Mouse (Mus musculus) lung, postnatal 14 days (tissue): ENCODE measurements around the gene Phf20.
A peak's percentile ranks its signal among the peaks of the same experiment; 100 is the strongest.
"Not testable (repeated sequence)": the region's sequence is repeated elsewhere in the genome, so short reads cannot be mapped to it uniquely, and the experiment has no call there.

ENCODE experiments used
- DNase-seq: peaks from one replicate; pipeline ENCODE4 v3.0.0; 2021

The Phf20 gene

DNA sequence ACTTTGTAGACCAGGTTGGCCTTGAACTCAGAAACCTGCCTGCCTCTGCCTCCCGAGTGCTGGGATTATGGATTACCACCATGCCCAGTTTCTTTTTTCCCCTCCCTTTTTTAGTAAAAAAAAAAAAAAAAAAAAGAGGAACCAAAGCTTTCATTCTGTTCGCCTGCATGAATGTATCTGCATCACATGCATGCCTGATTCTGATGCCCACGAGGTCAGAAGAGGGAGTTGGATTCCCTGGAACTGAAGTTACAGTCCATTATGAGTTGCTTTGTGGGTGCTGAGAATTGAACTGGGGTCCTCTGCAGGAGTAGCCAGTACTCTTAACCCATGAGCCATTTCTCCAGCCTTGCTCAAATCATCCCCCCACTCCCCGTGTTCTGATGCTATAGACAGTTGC, 5.2 kb downstream of the Phf20 start:
- DNase-seq, result no peak

DNA sequence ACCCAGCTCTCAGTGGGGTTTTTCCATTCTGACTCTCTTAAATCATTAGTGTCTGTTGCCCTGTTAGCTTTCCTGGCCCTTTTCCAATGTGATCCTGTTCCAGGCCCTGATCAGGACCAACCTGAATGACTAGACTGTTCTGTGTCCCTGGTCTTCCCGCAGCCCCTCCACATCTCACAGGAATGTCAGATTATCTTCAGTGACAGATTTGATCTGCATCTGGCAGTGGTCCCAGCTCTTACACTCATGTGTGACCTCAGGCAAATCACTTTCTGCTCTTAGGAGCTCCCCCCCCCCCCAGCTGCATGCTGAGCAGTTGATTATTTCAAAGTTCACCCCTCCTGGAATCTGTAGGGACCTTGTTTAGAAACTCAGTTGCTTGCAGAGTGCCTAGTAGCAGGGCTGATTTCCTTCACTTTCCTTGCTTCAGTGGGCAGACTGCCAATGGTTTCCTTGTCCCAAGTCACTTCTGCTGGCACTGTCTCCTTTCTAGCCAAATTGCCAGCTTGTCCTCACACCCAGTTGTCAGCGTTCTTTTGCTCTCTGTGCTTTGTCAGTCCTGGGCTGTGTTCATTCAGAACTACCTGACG, 6.7 kb downstream of the Phf20 start:
- peak; percentile 66 for DNase-seq

GRCm38 (mm10) chr2:156203917-156204316, 7.7 kb downstream of the Phf20 start:
- no peak for DNase-seq

DNA sequence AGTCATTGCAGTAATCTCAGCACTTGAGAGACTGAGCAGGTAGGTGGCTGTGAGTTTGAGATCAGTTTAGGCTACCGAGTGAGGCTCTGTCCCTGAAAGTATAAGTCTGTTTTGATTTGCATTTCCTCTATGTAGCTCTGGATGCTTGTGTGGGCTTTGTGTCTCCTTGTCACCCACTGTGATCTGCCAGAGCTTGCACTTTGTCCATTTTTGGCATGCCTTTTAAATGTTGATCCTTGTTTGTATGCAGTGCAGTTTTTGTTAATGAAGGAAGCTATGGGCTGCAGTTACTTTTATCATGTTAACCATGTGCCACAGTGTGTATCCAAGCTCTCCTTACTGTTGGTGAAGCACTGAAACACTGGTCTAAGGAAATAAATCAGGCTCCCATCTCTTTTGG, 21.5 kb downstream of the Phf20 start:
- no peak for DNase-seq

GRCm38 (mm10) chr2:156222100-156222499, 25.8 kb downstream of the Phf20 start:
- no peak for DNase-seq

GRCm38 (mm10) chr2:156224043-156224442, 27.8 kb downstream of the Phf20 start:
- no peak for DNase-seq

GRCm38 (mm10) chr2:156227689-156228088, 31.4 kb downstream of the Phf20 start:
- DNase-seq, result no peak

DNA sequence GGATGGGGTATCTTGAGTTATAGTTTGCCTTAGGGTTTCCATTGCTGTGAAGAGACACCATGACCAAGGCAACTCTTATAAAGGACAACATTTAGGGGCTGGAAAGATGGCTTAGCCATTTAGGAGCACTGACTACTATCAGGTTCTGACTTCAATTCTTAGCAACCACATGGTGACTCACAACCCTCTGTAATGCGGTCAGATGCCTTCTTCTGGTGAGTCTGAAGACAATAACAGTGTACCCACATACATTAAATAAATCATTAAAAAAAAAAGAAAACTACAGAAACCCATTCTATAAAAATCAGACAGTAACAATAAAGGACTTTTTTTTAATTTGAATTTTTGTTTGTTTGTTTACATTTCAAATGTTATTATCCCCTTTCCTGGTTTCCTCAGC, 32.9 kb downstream of the Phf20 start:
- DNase-seq, result no peak

- no peak for DNase-seq
Measured at GRCm38 (mm10) chr2:156231340-156231739, 35.1 kb downstream of the Phf20 start.

- DNase-seq, result no peak
Measured at GRCm38 (mm10) chr2:156233275-156233948, 37.1 kb downstream of the Phf20 start.

GRCm38 (mm10) chr2:156234016-156234415, 37.8 kb downstream of the Phf20 start:
- DNase-seq, result not testable (repeated sequence)

- peak; percentile 69 for DNase-seq
Measured at GRCm38 (mm10) chr2:156235847-156236246, 39.6 kb downstream of the Phf20 start.

GRCm38 (mm10) chr2:156241662-156242061, 45.4 kb downstream of the Phf20 start:
- DNase-seq, result no peak

- DNase-seq, result peak; percentile 39
Measured at GRCm38 (mm10) chr2:156243011-156243410, 46.7 kb downstream of the Phf20 start.

- no peak for DNase-seq
Measured at GRCm38 (mm10) chr2:156247599-156247998, 51.3 kb downstream of the Phf20 start.

DNA sequence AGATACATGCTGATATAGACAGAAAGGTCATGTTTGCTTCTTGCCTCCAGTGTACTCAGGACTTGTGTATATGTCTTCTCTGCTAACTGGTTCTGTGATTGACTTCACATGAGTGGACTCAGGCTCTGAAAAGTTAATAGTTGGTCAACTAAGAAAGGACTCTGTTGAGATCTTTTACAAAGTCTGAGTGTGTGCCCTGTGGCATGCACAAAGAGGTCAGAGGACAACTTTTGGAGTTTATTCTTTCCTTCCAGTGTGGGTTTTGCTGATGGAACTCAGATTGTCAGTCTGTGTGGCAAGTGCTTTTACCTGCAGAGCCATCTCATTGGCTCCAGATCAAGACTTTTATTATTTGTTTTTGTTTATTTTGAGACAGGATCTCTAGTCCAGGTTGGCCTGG, 54.5 kb downstream of the Phf20 start:
- no peak for DNase-seq

DNA sequence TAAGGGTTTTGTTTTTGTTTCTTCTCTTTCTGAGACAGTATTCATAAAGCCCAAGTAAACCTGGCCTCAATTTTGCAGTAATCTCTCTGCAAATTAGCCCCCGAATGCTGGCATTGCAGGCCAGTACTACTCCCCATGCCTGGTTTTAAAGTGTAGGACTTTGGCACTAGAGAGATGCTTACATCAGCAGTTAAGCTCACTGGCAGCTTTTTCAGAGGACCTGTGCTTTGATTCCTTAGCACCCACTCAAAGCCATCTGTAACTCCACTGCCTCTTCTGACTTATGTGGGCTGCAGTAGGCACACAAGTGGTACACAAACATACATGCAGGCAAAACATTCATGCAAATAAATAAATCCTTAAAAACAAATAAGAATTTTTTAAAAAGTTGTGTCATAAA, 55.0 kb downstream of the Phf20 start:
- DNase-seq, result no peak

GRCm38 (mm10) chr2:156257051-156257450, 60.8 kb downstream of the Phf20 start:
- peak; percentile 51 for DNase-seq

DNA sequence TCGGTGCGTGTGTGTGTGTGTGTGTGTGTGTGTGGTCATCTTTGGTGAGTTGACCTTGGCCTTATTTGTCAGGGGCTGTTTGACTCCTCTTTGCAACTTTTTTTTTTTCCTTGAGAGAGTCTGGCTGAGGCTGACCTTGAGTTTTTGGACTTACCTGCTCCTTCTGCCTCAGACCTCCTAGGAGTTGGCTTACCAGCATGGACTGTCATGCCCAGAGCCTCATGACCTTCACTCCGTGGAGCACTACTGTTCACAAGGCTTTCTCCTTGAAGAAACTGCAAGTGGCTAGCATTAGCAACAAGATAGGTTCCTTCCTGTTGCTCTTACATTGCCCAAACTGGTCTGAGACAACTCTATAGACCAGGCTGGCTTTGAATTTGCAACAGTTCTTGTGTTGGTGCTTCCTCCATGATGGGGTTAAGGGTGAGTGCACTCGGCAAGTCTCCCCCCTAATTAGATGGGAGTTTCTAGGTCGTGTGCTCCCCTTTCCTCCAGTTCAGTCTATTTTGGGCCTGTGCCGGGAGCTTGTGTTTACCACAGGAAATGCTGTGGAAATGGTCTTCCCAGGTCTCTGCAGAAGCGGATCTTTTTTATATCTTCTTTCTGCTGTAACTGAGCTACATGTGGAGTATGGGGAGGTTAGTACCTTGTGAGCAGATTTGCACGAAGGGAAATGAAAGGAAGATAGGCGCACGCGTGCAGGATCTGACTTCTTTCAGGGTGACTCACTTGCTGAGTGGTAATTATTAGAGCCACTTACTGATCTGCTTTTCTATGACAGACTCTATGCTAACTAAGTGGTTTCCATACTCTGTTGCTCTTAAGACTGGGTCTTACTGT, 61.9 kb downstream of the Phf20 start:
- peak; percentile 14 for DNase-seq

- no peak for DNase-seq
Measured at GRCm38 (mm10) chr2:156260968-156261367, 64.7 kb downstream of the Phf20 start.

DNA sequence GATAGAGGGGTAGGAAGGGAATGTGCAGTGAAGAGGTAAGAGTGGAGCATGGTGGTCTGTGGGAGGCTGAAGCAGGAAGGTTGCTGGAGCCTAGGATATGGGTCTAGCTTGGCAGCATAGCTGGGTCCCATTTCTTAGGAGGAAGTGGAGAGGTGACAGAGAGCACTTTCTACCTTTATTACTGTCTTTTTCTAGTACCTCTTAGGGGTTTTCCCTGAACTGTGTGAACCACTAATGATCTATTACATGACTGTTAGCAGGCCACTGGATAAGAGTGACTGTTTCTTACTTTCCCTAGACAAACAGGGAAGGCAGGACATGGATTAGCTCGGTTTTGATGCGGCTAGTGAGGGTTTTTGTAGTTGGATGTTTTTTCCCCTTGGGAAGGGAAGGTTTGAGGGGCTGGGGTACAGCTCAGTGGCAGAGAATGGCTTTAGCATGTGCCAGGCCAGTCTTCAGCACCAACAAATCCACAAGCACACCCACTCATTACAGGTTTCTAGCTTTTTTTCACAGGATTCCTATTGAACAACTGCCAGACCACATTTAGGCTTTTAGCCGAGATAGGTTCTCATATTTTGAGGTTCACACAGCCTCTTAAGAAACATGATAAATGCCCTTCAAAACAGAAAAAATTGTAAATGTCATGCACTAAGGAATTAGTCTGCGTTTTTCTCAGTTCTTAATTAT, 67.1 kb downstream of the Phf20 start:
- no peak for DNase-seq

DNA sequence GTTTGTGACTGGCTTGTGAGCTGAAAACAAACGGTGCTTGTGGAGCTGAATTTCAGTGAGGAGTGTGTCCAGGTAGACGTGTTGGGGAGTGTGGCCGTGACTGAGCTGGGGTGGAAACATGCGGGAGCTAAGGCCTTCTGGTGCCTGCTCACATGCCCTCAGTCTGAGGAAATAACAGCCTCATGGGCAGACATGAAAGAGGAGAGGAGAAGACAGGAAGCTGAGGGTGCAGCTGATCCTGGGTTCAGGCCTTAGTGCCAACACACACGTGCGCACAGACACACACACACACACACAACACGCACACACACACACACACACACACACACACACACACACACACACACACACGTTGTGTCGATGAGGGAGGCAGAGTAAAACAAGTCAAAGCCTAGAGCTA, 71.4 kb downstream of the Phf20 start:
- no peak for DNase-seq

DNA sequence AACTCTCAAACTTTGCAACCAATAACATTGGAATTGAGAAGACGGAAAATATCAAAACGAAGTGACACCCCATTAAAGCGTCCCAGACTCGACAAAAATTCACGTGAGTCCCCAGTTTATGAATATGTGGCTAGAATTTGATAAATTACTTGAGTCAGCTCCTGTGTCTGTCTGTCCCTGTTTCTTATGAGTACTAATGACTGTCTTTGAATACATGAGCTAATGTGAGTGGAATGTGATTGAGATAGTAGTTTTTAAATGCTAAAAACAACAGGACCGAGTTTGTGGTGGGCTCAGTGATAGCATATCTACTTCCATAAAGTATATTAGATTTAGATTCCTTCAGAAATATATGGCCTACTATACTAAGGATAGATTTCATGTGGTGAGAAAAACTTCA, 76.3 kb downstream of the Phf20 start:
- no peak for DNase-seq
